Mouse (Mus musculus): Measurements from ENCODE around the gene Pdcd2l. TPM values are rescaled to one million over a fixed set of nuclear protein-coding genes. Genes with fewer than 3 reads are reported as not detected.

Gene Pdcd2l
- polyA plus RNA-seq, 1 experiment from 2014 or later = 66.5 TPM

DNA sequence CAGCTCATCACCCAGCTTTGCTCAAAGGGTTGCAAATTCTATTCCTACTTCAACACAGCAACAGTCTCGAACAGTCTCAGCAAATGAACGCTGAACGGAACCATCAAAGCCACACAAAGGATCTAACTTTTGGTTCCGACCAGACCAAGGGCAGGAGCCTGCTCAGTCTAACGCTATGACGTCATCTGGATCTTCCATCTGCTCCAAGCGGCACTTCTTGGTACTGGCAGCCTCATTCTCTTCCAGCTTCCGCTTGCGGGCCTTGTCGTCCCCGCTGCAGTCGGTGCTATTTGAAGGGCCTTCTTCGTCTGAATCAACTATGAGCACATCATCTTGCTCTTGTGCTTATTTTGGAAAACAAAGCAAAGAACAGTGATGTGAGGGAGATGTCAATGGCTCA lies 55.3 kb downstream of the Pdcd2l start:
- H3K36me3 ChIP-seq (ENCODE audit: control insufficient read depth, insufficient read depth, low read length) = peaks cover 43% of the 10 kb centered on the region

DNA sequence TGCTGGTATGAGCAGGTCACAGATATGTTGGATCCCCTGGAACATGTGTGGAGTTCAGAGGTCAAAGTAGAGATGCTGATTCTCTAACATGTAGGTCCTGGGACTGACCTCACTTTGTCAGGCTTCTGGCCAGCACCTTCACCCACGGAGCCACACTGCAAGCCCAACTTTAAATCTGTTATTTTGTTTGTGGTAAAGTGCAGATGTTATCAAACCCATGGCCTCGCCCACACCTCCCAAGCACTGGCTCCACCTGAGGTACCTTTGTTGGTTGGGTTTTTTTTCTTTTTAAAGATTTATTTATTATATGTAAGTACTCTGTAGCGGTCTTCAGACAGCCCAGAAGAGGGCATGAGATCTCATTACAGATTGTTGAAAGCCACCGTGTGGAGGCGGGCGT lies 57.0 kb downstream of the Pdcd2l start:
- WGBS = 93% methylated on average over 6 of the region's 6 CpGs
- Histone ChIP-seq H3K27me3 (ENCODE audit: control insufficient read depth, insufficient read depth, low read length) (no peaks in the 10 kb centered on the region), H3K4me2 (ENCODE audit: low read depth, low read length, severe bottlenecking) (no peak overlapping the region), H3K27ac (ENCODE audit: low read depth, low read length) (no peak overlapping the region), H3K36me3 (ENCODE audit: control insufficient read depth, insufficient read depth, low read length) (peaks cover 35% of the 10 kb centered on the region), H3K9me3 (ENCODE audit: control insufficient read depth, low read length) (no peaks in the 10 kb centered on the region), H3K9ac (ENCODE audit: low read length) (no peak overlapping the region), H3K4me3 (ENCODE audit: low read depth, low read length) (no peak overlapping the region), H3K4me1 (replicated peaks; ENCODE audit: control insufficient read depth, insufficient read depth, low read length) (no peaks in the 10 kb centered on the region)
- no peak for ATAC-seq (replicated peaks; ENCODE audit: low FRiP score)
- no peak for DNase-seq (ENCODE audit: low spot score)

More for the DNA sequence above, 55.3 kb downstream of the Pdcd2l start:
- H3K27me3 ChIP-seq (ENCODE audit: control insufficient read depth, insufficient read depth, low read length) = no peaks in the 10 kb centered on the region
- H3K9me3 ChIP-seq (ENCODE audit: control insufficient read depth, low read length) = no peaks in the 10 kb centered on the region
- no peak overlapping the region for H3K4me2 ChIP-seq (ENCODE audit: low read depth, low read length, severe bottlenecking)
- DNase-seq (ENCODE audit: low spot score) (no peak), ATAC-seq (replicated peaks; ENCODE audit: low FRiP score) (no peak)
- H3K9ac ChIP-seq (ENCODE audit: low read length) = no peak overlapping the region
- H3K4me1 ChIP-seq (replicated peaks; ENCODE audit: control insufficient read depth, insufficient read depth, low read length) = no peaks in the 10 kb centered on the region
- WGBS = 97% methylated on average over 13 of the region's 13 CpGs
- H3K27ac ChIP-seq (ENCODE audit: low read depth, low read length) = no peak overlapping the region
- H3K4me3 ChIP-seq (ENCODE audit: low read depth, low read length) = no peak overlapping the region

Other genes starting within 250 kb of the Pdcd2l start
- not detected in 2 replicates for gene Scgb2b27, start 182.7 kb downstream of the Pdcd2l start, polyA plus RNA-seq (2014; fragmentation: Nextera tagmentation; extraction: Ambion mirVana)
- not detected in 2 replicates for gene Scgb1b27, start 175.2 kb downstream of the Pdcd2l start, polyA plus RNA-seq (2014; fragmentation: Nextera tagmentation; extraction: Ambion mirVana)
- gene Scgb1b30, start 101.2 kb downstream of the Pdcd2l start, polyA plus RNA-seq (2014; fragmentation: Nextera tagmentation; extraction: Ambion mirVana) = not detected in 2 replicates
- gene Wtip, start 63.4 kb downstream of the Pdcd2l start, polyA plus RNA-seq (2014; fragmentation: Nextera tagmentation; extraction: Ambion mirVana) = 3.9 and 5.7 TPM in 2 replicates
- 270 and 276 TPM in 2 replicates for gene Uba2, start 27.1 kb downstream of the Pdcd2l start, polyA plus RNA-seq (2014; fragmentation: Nextera tagmentation; extraction: Ambion mirVana)
- gene Gpi1, start 33.7 kb upstream of the Pdcd2l start, polyA plus RNA-seq (2014; fragmentation: Nextera tagmentation; extraction: Ambion mirVana) = 376 and 377 TPM in 2 replicates
- 0.60 TPM in 1 of 2 replicates, not detected in the other for gene Gm6096, start 54.4 kb upstream of the Pdcd2l start, polyA plus RNA-seq (2014; fragmentation: Nextera tagmentation; extraction: Ambion mirVana)
- 27.4 and 32.7 TPM in 2 replicates for gene 4931406P16Rik, start 116.9 kb upstream of the Pdcd2l start, polyA plus RNA-seq (2014; fragmentation: Nextera tagmentation; extraction: Ambion mirVana)
- gene Lsm14a, start 196.7 kb upstream of the Pdcd2l start, polyA plus RNA-seq (2014; fragmentation: Nextera tagmentation; extraction: Ambion mirVana) = 66.8 and 69.1 TPM in 2 replicates

Data from forebrain, embryonic 11.5 days (tissue).